Mouse (Mus musculus) layer of hippocampus, adult 18-20 months (tissue): ENCODE measurements around the gene Apex2. TPM values are rescaled to one million over a fixed set of nuclear protein-coding genes. Genes with fewer than 3 reads are reported as not detected.
A peak's percentile ranks its signal among the peaks of the same experiment; 100 is the strongest.
"Not testable (repeated sequence)": the region's sequence is repeated elsewhere in the genome, so short reads cannot be mapped to it uniquely, and the experiment has no call there.

Experiments used
- DNase-seq, 2 experiments: peaks; one replicate each; pipeline ENCODE4 v3.0.0; 2022; ENCODE audit warnings: low spot score in 2 of 2
- microRNA-seq, 2 experiments: library from miRNA; unstranded; fragments of <30 nt; microRNA quantifications; one replicate each; pipeline ENCODE4 v1.2.0; 2021
- total RNA-seq, 2 experiments: library from RNA; stranded (reverse); gene quantifications; 2 replicates each; pipeline ENCODE4 v1.2.3; 2021

Gene Apex2
- total RNA-seq, 2 experiments from 2014 or later = 10.1 to 13.9 TPM

DNA sequence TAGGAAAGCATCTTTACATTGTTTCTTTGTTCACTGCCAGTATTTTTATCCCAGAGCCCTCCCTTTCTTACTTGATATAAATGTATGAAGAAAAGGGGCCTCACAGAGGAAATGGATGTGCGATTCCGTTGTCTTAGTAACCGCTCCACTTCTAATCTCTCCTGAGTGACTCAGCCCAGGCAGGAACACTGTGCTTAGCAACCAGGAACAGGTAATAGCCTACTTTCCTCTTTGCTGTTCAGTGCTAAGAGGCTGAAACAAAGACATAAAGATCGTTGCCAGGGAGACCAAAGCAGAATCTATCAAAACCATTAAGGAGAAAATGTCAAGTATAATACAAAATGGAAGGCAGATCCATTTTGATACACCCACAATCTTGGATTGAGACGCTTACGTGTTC, 81.0 kb downstream of the Apex2 start:
- DNase-seq = no peak

DNA sequence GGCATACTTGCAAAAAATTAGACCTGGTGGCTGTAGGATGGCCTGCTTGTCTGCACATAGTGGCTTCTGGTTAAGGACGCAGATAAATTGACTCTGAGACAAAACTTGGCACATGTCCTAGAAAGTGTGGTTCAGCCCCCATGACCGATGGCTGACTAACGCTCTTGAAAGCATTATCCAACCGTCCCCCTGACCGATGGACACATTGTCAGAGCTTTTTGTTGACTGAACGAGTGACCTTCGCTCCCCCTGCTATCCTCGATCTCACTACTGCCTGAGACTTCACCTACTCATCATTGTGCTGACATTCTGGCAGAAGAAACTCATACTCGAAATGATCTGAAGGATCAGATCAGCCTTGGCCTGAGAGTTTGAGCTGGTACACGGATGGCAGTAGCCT, 101.9 kb downstream of the Apex2 start:
- DNase-seq = not testable (repeated sequence)

DNA sequence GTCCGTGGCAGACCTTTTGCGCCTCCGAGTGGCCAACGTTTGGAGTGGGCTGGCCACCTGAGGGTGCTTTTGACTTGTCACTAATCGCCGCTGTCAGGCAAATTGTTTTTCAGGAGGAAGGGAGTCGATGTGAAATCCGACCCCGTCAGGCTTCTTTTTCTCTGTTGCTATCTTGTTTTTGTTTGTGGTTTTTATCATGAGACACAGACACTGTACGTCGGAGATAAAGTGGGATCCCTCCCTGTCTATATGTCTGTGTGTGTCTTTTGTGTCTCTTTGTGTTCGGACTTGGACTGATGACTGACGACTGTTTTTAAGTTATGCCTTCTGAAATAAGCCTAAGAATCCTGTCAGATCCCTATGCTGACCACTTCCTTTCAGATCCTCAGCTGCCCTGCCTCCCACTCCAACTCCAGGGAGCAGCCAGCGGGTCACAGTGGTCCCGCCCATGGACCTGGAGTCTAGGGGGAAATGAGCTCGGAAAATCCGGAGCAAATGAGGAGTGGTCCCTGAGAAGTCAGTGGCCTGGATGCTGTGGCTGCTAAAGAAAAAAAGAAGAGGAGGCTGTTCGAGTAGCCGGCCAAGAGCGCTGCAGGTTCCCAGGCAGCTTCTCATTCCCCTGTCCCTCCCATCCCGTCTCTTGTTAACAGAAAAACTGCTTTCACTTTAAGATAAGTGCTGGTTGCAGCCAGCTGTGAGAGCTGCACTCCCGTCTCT, 103.2 kb downstream of the Apex2 start:
- not testable (repeated sequence) for DNase-seq

DNA sequence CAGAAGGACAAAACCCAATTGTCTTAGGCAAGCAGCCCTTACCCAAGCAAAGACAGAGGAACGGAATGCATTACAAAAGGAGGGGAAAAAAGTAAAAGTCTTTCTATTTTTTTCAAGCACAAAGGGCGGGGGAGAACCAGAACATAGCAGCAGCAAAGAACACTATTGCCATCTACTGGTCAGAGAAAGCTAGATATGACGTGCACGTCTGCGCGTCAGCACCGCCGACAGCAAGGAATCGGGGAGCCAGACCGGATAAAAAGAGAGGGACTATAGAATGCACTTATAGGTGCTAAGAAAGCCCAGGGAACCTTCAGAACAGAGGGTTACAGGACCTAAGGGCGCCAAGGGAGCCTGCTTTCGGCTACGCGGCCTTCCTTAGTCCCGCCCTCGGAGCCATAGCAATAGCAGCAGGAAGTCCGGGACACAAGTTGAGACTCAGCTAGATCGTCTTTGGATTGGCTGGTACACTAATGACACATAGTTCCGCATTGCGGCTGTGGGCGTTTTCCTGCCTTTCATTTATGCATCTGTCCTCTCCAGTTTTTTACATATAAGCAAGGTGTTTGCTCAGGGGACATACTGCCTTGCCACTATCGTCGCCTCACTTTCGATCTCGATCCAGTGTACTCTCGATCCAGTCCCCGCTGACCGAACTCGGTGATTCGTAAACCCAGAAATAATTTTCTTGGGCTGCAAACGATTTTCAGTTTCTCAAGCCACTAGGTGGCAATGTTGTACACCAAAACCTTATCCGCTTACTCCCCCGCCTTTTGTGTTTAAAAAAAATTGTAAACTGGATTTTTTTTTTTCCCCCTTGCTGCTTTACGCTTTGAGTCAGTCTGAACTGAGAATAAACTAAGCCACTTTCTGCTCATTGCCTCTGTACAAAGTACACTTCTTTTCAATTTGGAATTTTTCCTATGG, 111.6 kb downstream of the Apex2 start:
- DNase-seq = peak; percentile 89 to 91

DNA sequence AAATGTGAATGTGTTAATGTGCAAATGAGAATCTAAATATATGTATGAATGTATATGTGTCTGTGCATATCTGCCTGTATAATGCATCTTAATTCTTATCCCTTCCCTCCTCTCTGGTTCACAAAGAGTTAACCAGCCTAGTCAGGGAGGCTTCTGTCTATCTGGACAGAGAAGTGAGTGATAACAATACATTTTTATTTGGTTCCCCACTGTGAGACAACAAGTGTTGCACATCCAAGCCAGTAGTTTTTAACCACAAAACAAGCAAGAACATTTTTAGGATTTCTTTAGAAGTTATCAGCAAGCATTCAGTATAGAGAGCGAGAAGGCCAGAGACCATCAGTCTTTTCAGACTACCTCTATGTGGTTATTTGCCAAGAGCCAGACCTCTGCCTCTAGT, 118.3 kb downstream of the Apex2 start:
- no peak for DNase-seq

Small RNA genes lying within 50 kb of the gene (microRNA-seq; reads per million reads assigned to microRNA genes)
- gene Mir3620 = 0 reads per million in 2 experiments

Other genes with a start within 250 kb of the Apex2 start
- 10 to 100 TPM; 34.1 to 39.0 TPM for gene Tmem29, start 130.7 kb downstream of the Apex2 start, total RNA-seq
- 1 to 10 TPM; 3.4 to 5.4 TPM for gene Alas2, start 42.5 kb downstream of the Apex2 start, total RNA-seq
- under 1 TPM; 0.84 to 0.92 TPM for gene Pfkfb1, start 1.6 kb downstream of the Apex2 start, total RNA-seq
- 100 to 1,000 TPM; 152 to 159 TPM for gene Tro, start 67.7 kb upstream of the Apex2 start, total RNA-seq
- 10 to 100 TPM; 50.9 to 51.6 TPM for gene Maged2, start 224.5 kb upstream of the Apex2 start, total RNA-seq